In the genomic region with DNA sequence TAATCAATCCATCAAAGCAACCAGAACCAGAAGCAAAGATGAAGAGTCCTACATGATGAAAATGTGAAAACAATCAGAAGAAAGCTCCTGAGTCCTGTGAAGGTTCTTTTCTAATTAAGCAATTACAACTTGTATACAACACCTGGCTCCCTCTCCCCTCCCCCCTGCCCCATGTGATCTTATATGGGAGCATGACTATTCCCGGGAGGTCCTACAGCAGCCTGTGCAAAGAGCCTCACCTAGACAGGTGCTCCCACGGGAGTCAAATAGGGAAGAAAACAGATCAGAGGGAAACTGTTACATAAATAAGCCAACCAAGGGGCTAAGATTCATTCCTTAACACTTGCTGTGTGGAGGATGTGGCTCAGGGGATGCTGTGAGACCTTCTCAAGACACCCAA, we compare ENCODE assay signal across 34 mouse cellular contexts.
"Had no signal": no experiment of that assay in that cellular context is flagged by ENCODE, and none has a peak within 500 bp of the region (broad histone marks: within the 10 kb centered on the region; RNA-seq: fewer than 3 reads in every experiment).

No protein-coding gene starts in this region.

- H3K27ac ChIP-seq: heart, embryonic 13.5 days; heart, embryonic 15.5 days; hindbrain, embryonic 10.5 days; hindbrain, embryonic 12.5 days; hindbrain, embryonic 13.5 days; hindbrain, embryonic 14.5 days; hindbrain, embryonic 15.5 days; hindbrain, postnatal 0 days; intestine, embryonic 15.5 days; kidney, embryonic 15.5 days; kidney, postnatal 0 days; layer of hippocampus, adult 2 months; left cerebral cortex, adult 2 months had no signal

- H3K36me3 ChIP-seq: heart, embryonic 12.5 days; heart, embryonic 13.5 days; heart, embryonic 15.5 days; hindbrain, embryonic 10.5 days; hindbrain, embryonic 12.5 days; hindbrain, embryonic 13.5 days; hindbrain, embryonic 15.5 days; intestine, embryonic 15.5 days; kidney, embryonic 15.5 days had no signal

- H3K9ac ChIP-seq: heart, embryonic 12.5 days; heart, embryonic 13.5 days; heart, embryonic 15.5 days; hindbrain, embryonic 12.5 days; hindbrain, embryonic 13.5 days; hindbrain, embryonic 14.5 days; hindbrain, embryonic 15.5 days; intestine, embryonic 15.5 days; kidney, embryonic 15.5 days had no signal

- H3K27me3 ChIP-seq: heart, embryonic 12.5 days; heart, embryonic 13.5 days; heart, embryonic 15.5 days; hindbrain, embryonic 12.5 days; hindbrain, embryonic 13.5 days; hindbrain, embryonic 15.5 days; intestine, embryonic 15.5 days; kidney, embryonic 15.5 days had no signal

- H3K4me3 ChIP-seq: heart, embryonic 12.5 days; heart, embryonic 13.5 days; heart, embryonic 15.5 days; hindbrain, embryonic 10.5 days; hindbrain, embryonic 12.5 days; hindbrain, embryonic 13.5 days; hindbrain, embryonic 15.5 days; intestine, embryonic 15.5 days; kidney, embryonic 15.5 days; layer of hippocampus, adult 2 months; left cerebral cortex, adult 2 months had no signal

- DNase-seq: heart, postnatal 10 days; heart, postnatal 36 days; heart, postnatal 4 days; kidney, adult 11 months; kidney, adult 18-20 months; kidney, adult 2 months; kidney, adult 8-10 months; kidney, adult 9 months; kidney, postnatal 10 days; kidney, postnatal 14 days; kidney, postnatal 25 days; kidney, postnatal 36 days; kidney, postnatal 4 days; layer of hippocampus, adult 9-11 months; layer of hippocampus, postnatal 36 days had no signal

- H3K9me3 ChIP-seq: heart, embryonic 12.5 days; heart, embryonic 13.5 days; heart, embryonic 15.5 days; hindbrain, embryonic 10.5 days; hindbrain, embryonic 12.5 days; hindbrain, embryonic 13.5 days; hindbrain, embryonic 15.5 days; intestine, embryonic 15.5 days; kidney, embryonic 15.5 days had no signal

- H3K4me2 ChIP-seq: heart, embryonic 11.5 days; heart, embryonic 12.5 days; heart, embryonic 13.5 days; heart, embryonic 15.5 days; hindbrain, embryonic 12.5 days; hindbrain, embryonic 13.5 days; hindbrain, embryonic 14.5 days; hindbrain, embryonic 15.5 days; intestine, embryonic 15.5 days; kidney, embryonic 15.5 days had no signal

- ATAC-seq: hindbrain, embryonic 16.5 days; hindbrain, postnatal 0 days; inflammation-experienced regulatory T-cells, adult 6 months; intestine, embryonic 15.5 days; intestine, embryonic 16.5 days; intestine, postnatal 0 days had no signal

- H3K4me1 ChIP-seq: hindbrain, embryonic 15.5 days; intestine, embryonic 15.5 days; kidney, embryonic 15.5 days had no signal
